Mouse (Mus musculus) neural tube, embryonic 12.5 days (tissue): Measurements from ENCODE around the gene Krt77. TPM values are rescaled to one million over a fixed set of nuclear protein-coding genes. Genes with fewer than 3 reads are reported as not detected.

Experiments
- ATAC-seq: fragments of 200-750 bp; cut with Nextera tagmentation; 2 replicates; pipeline ENCODE4 v1.8.0; 2017; ENCODE audit warnings: low read depth, mild to moderate bottlenecking, moderate TSS enrichment, moderate library complexity; ENCODE audit not compliant: low FRiP score
- H3K27ac ChIP-seq: fragments of 300-500 bp; sonication (generic); 2 replicates; pipeline ENCODE4 v1.5.1; 2016
- H3K27me3 ChIP-seq: fragments of 300-500 bp; sonication (generic); replicated peaks from 2 replicates; pipeline ENCODE4 v1.6.1; 2016; ENCODE audit warnings: mild to moderate bottlenecking
- H3K36me3 ChIP-seq: fragments of 300-500 bp; sonication (generic); 2 replicates; pipeline ENCODE4 v1.6.1; 2016; ENCODE audit warnings: mild to moderate bottlenecking
- H3K4me1 ChIP-seq: fragments of 300-500 bp; sonication (generic); 2 replicates; pipeline ENCODE4 v1.6.1; 2016
- H3K4me2 ChIP-seq: fragments of 300-500 bp; sonication (generic); replicated peaks from 2 replicates; pipeline ENCODE4 v1.6.1; 2016; ENCODE audit warnings: mild to moderate bottlenecking
- H3K4me3 ChIP-seq: fragments of 300-500 bp; sonication (generic); 2 replicates; pipeline ENCODE4 v1.5.1; 2016
- H3K9ac ChIP-seq: fragments of 300-500 bp; sonication (generic); 2 replicates; pipeline ENCODE4 v1.6.1; 2016; ENCODE audit warnings: mild to moderate bottlenecking
- H3K9me3 ChIP-seq: fragments of 300-500 bp; sonication (generic); 2 replicates; pipeline ENCODE4 v1.6.1; 2016; ENCODE audit warnings: mild to moderate bottlenecking
- WGBS: fragments of 180-500 bp; shearing (Covaris S2); methylation state at CpG from one replicate; pipeline ENCODE4 v1.1.7; 2016; 5-methylcytosine and 5-hydroxymethylcytosine counted together
- microRNA-seq: library from miRNA; unstranded; fragments of <30 nt; microRNA quantifications from one replicate; pipeline ENCODE4, GENCODE M21; 2017
- polyA plus RNA-seq: library from polyadenylated mRNA; unstranded; fragments of >200 nt; fragmentation: Nextera tagmentation; extraction: Ambion mirVana; gene quantifications from 2 replicates; pipeline ENCODE4 v1.2.1, GENCODE M21; 2016

Krt77 gene
- polyA plus RNA-seq, 1 experiment from 2014 or later: not detected

GRCm38 (mm10) chr15:101817875-101818274 lies 51.6 kb downstream of the Krt77 start, which contains the start of gene Krt2:
TSS of gene Krt2 (minus strand) at chr15:101818169.
- Histone ChIP-seq H3K4me2 (no peak within 1 kb of the TSS), H3K27ac (no peak within 1 kb of the TSS), H3K36me3 (no peaks in the 10 kb centered on the region), H3K9ac (no peak within 1 kb of the TSS), H3K4me3 (no peak within 1 kb of the TSS), H3K4me1 (no peaks in the 10 kb centered on the region), H3K9me3 (no peaks in the 10 kb centered on the region), H3K27me3 (no peaks in the 10 kb centered on the region)
- no peak for ATAC-seq
- WGBS: 84% methylated on average over 16 of the region's 16 CpGs

Small RNAs within 50 kb of the gene (microRNA-seq; reads per million reads assigned to microRNA genes)
- gene Gm44356: not detected

Other genes with a start within 250 kb of the Krt77 start
- gene Gm5414, start 241.5 kb downstream of the Krt77 start, polyA plus RNA-seq: not detected in 2 replicates
- gene Gm5478, start 222.3 kb downstream of the Krt77 start, polyA plus RNA-seq: not detected in 2 replicates
- gene Krt6b, start 189.4 kb downstream of the Krt77 start, polyA plus RNA-seq: not detected in 2 replicates
- 0.08 TPM in 1 of 2 replicates, not detected in the other for gene Krt6a, start 175.4 kb downstream of the Krt77 start, polyA plus RNA-seq
- gene Krt5, start 156.8 kb downstream of the Krt77 start, polyA plus RNA-seq: 12.9 and 13.7 TPM in 2 replicates
- not detected in 2 replicates for gene Krt71, start 126.6 kb downstream of the Krt77 start, polyA plus RNA-seq
- not detected in 2 replicates for gene Krt72, start 83.2 kb downstream of the Krt77 start, polyA plus RNA-seq
- gene Krt73, start 67.4 kb downstream of the Krt77 start, polyA plus RNA-seq: 0.27 and 0.34 TPM in 2 replicates
- gene Krt2, start 51.5 kb downstream of the Krt77 start, polyA plus RNA-seq: not detected in 2 replicates
- 1.6 and 2.5 TPM in 2 replicates for gene Krt1, start 18.9 kb downstream of the Krt77 start, polyA plus RNA-seq
- gene Krt76, start 23.2 kb upstream of the Krt77 start, polyA plus RNA-seq: not detected in 2 replicates
- not detected in 2 replicates for gene Krt4, start 55.0 kb upstream of the Krt77 start, polyA plus RNA-seq
- gene Krt79, start 70.6 kb upstream of the Krt77 start, polyA plus RNA-seq: 0.18 TPM in 1 of 2 replicates, not detected in the other
- 0.05 TPM in 1 of 2 replicates, not detected in the other for gene Krt78, start 84.6 kb upstream of the Krt77 start, polyA plus RNA-seq
- 5.4 and 6.8 TPM in 2 replicates for gene Krt8, start 134.8 kb upstream of the Krt77 start, polyA plus RNA-seq
- gene Krt18, start 158.5 kb upstream of the Krt77 start, polyA plus RNA-seq: 4.1 and 4.2 TPM in 2 replicates
- gene Eif4b, start 204.1 kb upstream of the Krt77 start, polyA plus RNA-seq: 89.2 and 92.3 TPM in 2 replicates
- gene Tns2, start 230.7 kb upstream of the Krt77 start, polyA plus RNA-seq: 13.0 and 13.5 TPM in 2 replicates